Mouse (Mus musculus) intestine, embryonic 16.5 days (tissue): ENCODE results near the gene Colgalt2. TPM values are rescaled to one million over a fixed set of nuclear protein-coding genes. Genes with fewer than 3 reads are reported as not detected.
"Not testable (repeated sequence)": the region's sequence is repeated elsewhere in the genome, so short reads cannot be mapped to it uniquely, and the experiment has no call there.

Experiments used
- ATAC-seq: fragments of 200-750 bp; cut with Nextera tagmentation; 2 replicates; pipeline ENCODE4 v1.8.0; 2017; ENCODE audit warnings: moderate TSS enrichment, moderate library complexity
- H3K27ac ChIP-seq: fragments of 300-500 bp; sonication (generic); 2 replicates; pipeline ENCODE4 v1.5.1; 2014; ENCODE audit warnings: mild to moderate bottlenecking, low read length
- H3K27me3 ChIP-seq: fragments of 300-500 bp; sonication (generic); replicated peaks from 2 replicates; pipeline ENCODE4 v1.6.1; 2014; ENCODE audit warnings: low read length, control low read depth, mixed read lengths; ENCODE audit not compliant: control insufficient read depth, insufficient read depth
- H3K36me3 ChIP-seq: fragments of 300-500 bp; sonication (generic); 2 replicates; pipeline ENCODE4 v1.6.1; 2014; ENCODE audit warnings: low read length, control low read depth; ENCODE audit not compliant: control insufficient read depth, insufficient read depth
- H3K4me1 ChIP-seq: fragments of 300-500 bp; sonication (generic); 2 replicates; pipeline ENCODE4 v1.6.1; 2014; ENCODE audit warnings: low read length, control low read depth, mixed read lengths; ENCODE audit not compliant: control insufficient read depth, insufficient read depth
- H3K4me2 ChIP-seq: fragments of 300-500 bp; sonication (generic); 2 replicates; pipeline ENCODE4 v1.6.1; 2014; ENCODE audit warnings: low read depth, low read length, control low read depth
- H3K4me3 ChIP-seq: fragments of 300-500 bp; sonication (generic); 2 replicates; pipeline ENCODE4 v1.5.1; 2014; ENCODE audit warnings: mild to moderate bottlenecking, low read length
- H3K9ac ChIP-seq: fragments of 300-500 bp; sonication (generic); 2 replicates; pipeline ENCODE4 v1.6.1; 2014; ENCODE audit warnings: low read depth, low read length
- H3K9me3 ChIP-seq: fragments of 300-500 bp; sonication (generic); 2 replicates; pipeline ENCODE4 v1.6.1; 2016; ENCODE audit warnings: low read length, control low read depth; ENCODE audit not compliant: control insufficient read depth
- WGBS: fragments of 180-500 bp; shearing (Covaris S2); extraction: QIAGEN DNeasy Blood & Tissue Kit; methylation state at CpG from one replicate; pipeline ENCODE4 v1.1.7; 2014; 5-methylcytosine and 5-hydroxymethylcytosine counted together
- polyA plus RNA-seq: library from polyadenylated mRNA; unstranded; fragments of >200 nt; fragmentation: Nextera tagmentation; extraction: Ambion mirVana; gene quantifications from 2 replicates; pipeline ENCODE4 v1.2.1, GENCODE M21; 2015

Colgalt2 gene
- 1.3 and 1.5 TPM in 2 replicates for polyA plus RNA-seq

DNA sequence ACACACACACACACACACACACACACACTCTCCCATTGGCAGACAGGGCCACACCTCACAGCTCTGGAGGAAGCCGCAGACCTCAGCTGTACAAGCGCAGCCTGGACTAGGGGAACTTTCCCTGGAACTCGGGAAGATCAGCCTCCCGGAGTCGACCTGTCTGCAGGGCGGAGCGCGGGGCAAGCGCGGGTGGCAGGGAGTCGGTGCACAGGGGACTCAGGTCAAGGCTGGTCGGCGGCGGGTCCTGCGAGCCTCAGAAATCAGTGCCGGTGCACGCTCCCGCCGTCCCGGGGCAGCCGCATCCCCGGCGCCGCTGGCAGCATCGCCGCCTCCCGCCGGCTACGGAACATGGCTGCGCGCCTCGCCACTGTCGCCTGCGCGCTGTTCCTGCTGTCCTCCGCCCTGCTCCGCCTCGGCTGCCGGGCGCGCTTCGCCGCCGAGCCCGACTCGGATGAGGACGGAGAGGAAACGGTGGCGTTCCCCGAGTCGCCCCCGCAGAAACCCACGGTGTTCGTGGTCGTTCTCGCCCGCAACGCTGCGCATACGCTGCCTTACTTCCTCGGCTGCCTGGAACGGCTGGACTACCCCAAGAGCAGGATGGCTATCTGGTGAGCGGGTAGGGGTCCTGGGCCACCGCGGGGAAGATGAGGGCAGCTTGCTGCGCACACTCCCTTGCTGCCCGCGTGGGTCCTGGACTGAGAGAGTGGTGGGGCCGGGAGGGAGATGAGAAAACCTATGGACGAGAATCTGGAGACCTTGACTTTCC is at the start of gene Colgalt2:
TSS of gene Colgalt2 (plus strand) at position 41 of the 766 bp plus-strand sequence.
- peak within 1 kb of the TSS; percentile 74 for H3K9ac ChIP-seq
- H3K27ac ChIP-seq = no peak within 1 kb of the TSS
- H3K4me2 ChIP-seq = peak within 1 kb of the TSS; percentile 97
- peak; percentile 91 for ATAC-seq
- H3K4me3 ChIP-seq = peak within 1 kb of the TSS; percentile 69
- 0 out of 2 replicates have a peak, but pooled peaks cover 2% of the 10 kb centered on the region for H3K9me3 ChIP-seq
- H3K27me3 ChIP-seq = peaks cover 10% of the 10 kb centered on the region
- no peaks in the 10 kb centered on the region for H3K36me3 ChIP-seq
- WGBS = under 1% methylated on average over 69 of the region's 70 CpGs
- H3K4me1 ChIP-seq = peaks cover 10% of the 10 kb centered on the region; the same call in 1 of the 2 replicates

DNA sequence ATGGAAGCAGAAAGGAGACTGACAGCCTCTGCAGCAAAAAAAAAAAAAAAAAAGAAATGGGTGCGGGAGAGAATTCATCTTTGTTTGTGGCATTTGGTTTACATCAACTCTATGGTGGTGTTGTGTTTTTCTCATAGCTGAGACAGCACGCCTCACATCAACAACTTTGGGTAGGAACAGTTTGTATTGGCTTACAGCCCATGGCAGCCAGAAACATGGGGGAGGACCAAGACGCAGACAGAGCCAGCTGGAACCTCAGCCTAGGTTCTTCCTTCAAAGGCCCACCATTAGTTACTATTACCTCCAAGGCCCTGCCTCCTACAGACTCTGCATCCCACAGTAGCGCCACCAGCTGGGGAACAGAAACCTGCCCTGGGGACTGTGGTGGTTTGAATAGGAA is 42.9 kb upstream of the Colgalt2 start:
- 70% methylated on average over 4 of the region's 4 CpGs for WGBS
- ATAC-seq = no peak
- Histone ChIP-seq H3K36me3 (no peaks in the 10 kb centered on the region), H3K4me1 (no peaks in the 10 kb centered on the region), H3K4me3 (no peak overlapping the region), H3K27ac (no peak overlapping the region), H3K9me3 (no peaks in the 10 kb centered on the region), H3K4me2 (no peak overlapping the region), H3K9ac (no peak overlapping the region), H3K27me3 (no peaks in the 10 kb centered on the region)

DNA sequence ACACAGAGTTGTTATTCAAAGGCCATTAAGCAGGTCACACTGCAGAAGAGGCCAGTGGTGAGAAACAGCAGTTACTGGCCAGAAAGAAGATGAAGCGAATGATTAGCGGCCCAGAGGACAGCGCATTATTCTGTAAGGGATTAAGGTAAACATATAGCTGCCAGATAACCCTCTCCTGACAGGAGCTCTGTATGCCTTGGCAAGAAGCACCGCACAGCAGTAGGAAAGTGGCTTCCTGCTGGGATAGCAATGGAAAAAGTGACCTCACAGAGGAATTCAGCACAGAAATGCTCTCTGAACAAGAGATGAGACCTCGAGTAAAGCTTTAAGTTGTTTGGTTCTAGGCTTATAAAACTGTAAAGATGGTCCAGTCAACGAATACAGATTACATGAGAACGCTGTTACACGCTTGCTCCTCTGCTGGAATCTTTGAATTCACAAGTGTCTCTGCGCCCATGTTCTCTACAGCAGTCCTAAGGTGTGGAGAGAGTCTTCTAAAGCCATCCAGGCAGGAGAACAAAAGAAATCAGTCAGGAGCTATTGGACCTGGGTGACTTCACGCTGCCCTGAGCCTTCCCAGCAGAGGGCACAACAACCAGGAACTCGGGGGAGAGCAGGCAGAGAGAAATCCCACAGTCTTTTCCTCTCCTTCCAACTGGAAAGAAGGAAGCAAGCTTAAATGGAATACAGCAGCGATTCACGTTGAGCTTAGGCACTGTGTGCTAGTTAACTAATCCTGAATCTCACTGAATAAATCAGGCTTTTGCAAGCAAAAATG is 31.1 kb upstream of the Colgalt2 start:
- Histone ChIP-seq H3K27ac (no peak overlapping the region), H3K27me3 (no peaks in the 10 kb centered on the region), H3K36me3 (no peaks in the 10 kb centered on the region), H3K4me1 (no peaks in the 10 kb centered on the region), H3K4me2 (no peak overlapping the region), H3K9ac (no peak overlapping the region), H3K4me3 (no peak overlapping the region), H3K9me3 (no peaks in the 10 kb centered on the region)
- no peak for ATAC-seq
- 44% methylated on average over 13 of the region's 13 CpGs for WGBS

DNA sequence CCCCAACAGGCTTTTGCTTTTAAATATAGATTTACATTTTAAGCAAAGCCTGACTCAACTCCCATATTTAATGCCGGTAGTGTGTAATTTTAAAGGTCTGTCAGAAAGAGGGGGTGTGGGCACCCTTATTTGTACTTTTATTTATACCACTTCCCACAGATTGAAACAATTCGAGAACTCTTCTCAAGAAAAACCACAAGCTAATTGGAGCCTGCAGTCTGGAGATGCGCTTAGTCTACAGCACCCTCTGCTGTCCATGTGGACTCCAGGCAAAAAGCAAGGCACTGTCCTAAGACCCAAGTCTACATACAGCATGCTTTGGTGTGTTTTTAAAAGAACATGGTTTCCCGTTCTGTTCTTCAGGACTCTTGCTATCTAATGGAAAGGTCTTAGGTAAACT is 30.5 kb upstream of the Colgalt2 start:
- Histone ChIP-seq H3K9ac (no peak overlapping the region), H3K36me3 (no peaks in the 10 kb centered on the region), H3K27me3 (no peaks in the 10 kb centered on the region), H3K9me3 (no peaks in the 10 kb centered on the region), H3K4me2 (no peak overlapping the region), H3K4me3 (no peak overlapping the region), H3K27ac (no peak overlapping the region), H3K4me1 (no peaks in the 10 kb centered on the region)
- ATAC-seq = peak; percentile 72
- 28% methylated on average over 4 of the region's 4 CpGs for WGBS

DNA sequence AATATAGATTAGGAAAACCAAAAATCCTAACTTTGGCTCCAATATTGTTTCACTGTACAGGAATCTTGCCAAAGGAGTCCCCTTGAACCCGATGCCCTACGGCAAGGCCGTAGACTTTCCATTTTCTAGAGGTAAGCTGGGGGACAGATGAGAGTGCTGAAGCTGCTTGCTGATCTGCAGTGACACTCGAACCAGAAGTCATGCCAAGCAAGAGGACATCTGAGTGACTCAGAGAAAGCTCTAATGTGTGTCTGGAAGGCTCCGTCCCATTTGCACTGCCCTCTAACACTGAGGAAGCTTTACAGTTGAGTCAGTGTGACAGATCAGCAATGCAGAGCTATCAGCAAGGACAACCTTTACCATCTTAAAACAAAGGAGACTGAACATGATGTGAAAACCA is 21.3 kb upstream of the Colgalt2 start:
- Histone ChIP-seq H3K27me3 (no peaks in the 10 kb centered on the region), H3K4me3 (no peak overlapping the region), H3K4me1 (no peaks in the 10 kb centered on the region), H3K36me3 (peaks cover 6% of the 10 kb centered on the region), H3K4me2 (no peak overlapping the region), H3K9me3 (no peaks in the 10 kb centered on the region), H3K9ac (no peak overlapping the region), H3K27ac (no peak overlapping the region)
- no peak for ATAC-seq
- WGBS = 91% methylated on average over 5 of the region's 5 CpGs

DNA sequence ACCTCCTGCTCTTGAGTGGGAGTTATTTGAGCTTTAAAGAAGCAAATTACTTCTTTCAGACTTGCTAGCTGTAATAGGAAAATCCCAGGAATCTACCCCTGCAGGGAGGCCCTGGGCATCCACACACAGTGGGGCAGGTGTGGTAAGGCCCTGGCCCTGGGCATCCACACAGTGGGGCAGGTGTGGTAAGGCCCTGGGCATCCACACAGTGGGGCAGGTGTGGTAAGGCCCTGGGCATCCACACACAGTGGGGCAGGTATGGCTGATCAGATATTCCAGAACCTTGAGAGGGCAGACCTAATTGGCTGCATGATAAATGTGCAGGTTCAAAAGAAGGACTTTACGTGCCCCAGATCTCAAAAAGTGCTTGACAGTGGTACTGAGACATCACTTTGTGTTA is 15.0 kb upstream of the Colgalt2 start:
- Histone ChIP-seq H3K9me3 (no peaks in the 10 kb centered on the region), H3K36me3 (no peaks in the 10 kb centered on the region), H3K27ac (no peak overlapping the region), H3K9ac (no peak overlapping the region), H3K4me2 (no peak overlapping the region), H3K27me3 (no peaks in the 10 kb centered on the region), H3K4me1 (no peaks in the 10 kb centered on the region), H3K4me3 (no peak overlapping the region)
- WGBS = 97% methylated on average over 1 of the region's 1 CpGs
- ATAC-seq = no peak

DNA sequence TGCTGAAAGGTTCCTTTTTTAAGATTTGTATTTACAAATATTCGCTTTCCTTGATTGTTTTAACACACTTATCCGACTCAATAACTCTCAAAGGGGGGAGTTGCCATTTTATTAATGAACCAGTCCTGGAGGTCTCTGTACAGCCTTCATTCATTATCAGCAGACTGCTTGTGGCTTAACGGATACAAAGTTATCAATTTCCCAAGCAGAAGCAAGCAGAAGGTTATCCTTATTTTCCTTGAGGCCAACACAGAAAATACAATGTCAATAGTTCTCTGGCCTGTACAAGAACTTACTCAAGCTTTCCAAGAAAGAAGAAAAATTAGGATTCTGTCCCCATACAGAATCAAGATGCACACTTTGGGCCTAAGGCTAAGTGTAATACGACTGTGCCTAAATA is 13.9 kb upstream of the Colgalt2 start:
- peak overlapping the region; percentile 75 for H3K4me2 ChIP-seq
- 25% methylated on average over 2 of the region's 4 CpGs for WGBS

DNA sequence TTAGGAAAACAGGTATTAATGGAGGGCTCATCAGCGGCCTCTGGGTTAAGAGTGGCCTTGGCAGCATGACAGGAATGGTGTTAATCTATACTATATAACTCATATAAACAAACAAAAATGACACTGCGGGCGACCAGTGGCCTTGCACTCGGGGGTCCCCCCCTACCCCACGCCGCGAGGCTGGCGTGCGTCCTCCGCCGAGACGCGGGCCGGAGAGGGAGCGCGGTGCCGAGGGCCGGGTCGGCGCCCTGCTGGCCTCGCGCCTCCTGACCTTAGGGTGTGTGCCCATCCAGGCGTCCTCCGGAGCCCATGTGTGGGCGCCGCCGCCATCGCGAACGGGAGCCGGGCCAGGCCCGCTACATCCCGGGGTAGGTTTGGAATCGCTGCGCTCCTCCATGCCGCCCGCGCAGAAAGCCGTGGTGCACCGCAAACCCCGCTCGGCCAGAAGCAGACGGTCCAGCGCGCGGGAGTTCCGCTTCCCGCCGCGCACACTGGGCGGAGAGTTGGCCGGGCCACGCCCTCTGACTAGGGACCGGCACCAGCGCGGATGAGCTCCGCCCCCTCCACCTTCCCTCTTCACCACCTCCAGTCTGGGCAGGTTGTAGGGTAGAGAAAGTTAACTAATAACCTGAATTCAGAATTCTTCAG is 13.3 kb upstream of the Colgalt2 start, which contains the start of gene Tsen15:
TSS of gene Tsen15 (minus strand) at position 501 of the 648 bp plus-strand sequence.
- peak; percentile 99 for ATAC-seq
- Histone ChIP-seq H3K4me2 (peak within 1 kb of the TSS; percentile 75), H3K9ac (peak within 1 kb of the TSS; percentile 92), H3K27ac (peak within 1 kb of the TSS; percentile 37; the same call in 1 of the 2 replicates), H3K9me3 (no peaks in the 10 kb centered on the region), H3K4me3 (peak within 1 kb of the TSS; percentile 92), H3K27me3 (no peaks in the 10 kb centered on the region), H3K36me3 (no peaks in the 10 kb centered on the region), H3K4me1 (no peaks in the 10 kb centered on the region)
- under 1% methylated on average over 52 of the region's 57 CpGs for WGBS

More for the DNA sequence above, 13.9 kb upstream of the Colgalt2 start:
- not testable (repeated sequence) for H3K27ac ChIP-seq, H3K36me3 ChIP-seq, H3K27me3 ChIP-seq, ATAC-seq, H3K4me1 ChIP-seq, H3K9me3 ChIP-seq
- Histone ChIP-seq H3K9ac (peak overlapping the region; percentile 92), H3K4me3 (peak overlapping the region; percentile 92)

DNA sequence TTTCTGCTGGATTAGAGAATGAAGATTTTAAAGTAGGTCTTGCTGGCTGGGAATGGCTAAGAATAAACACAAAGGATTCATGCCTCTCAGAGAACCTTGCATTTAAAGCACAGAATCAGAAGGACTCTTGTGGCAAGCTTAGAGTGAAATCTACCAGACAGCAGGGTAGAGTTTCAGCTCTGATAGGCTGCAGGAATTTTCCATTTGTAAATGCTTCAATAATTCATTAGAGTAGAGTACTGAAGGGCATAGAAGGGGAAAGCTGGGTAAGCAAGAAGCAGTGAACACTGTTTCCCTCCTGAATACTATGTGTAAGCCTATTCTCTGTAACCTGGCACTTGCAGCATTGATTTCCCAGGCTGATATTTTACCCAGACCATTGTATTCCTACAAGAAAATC is 10.4 kb upstream of the Colgalt2 start:
- ATAC-seq = no peak
- Histone ChIP-seq H3K4me1 (no peaks in the 10 kb centered on the region), H3K4me2 (no peak overlapping the region), H3K9me3 (no peaks in the 10 kb centered on the region), H3K27ac (no peak overlapping the region), H3K4me3 (no peak overlapping the region), H3K36me3 (no peaks in the 10 kb centered on the region), H3K9ac (no peak overlapping the region), H3K27me3 (no peaks in the 10 kb centered on the region)
